Mouse (Mus musculus): ENCODE results near the gene Olfr777. TPM values are rescaled to one million over a fixed set of nuclear protein-coding genes. Genes with fewer than 3 reads are reported as not detected.

Olfr777 gene
- not detected in 2 replicates for polyA plus RNA-seq (2012)

GRCm38 (mm10) chr10:129271081-129271535, at the start of gene Olfr777:
Olfr777 (minus strand) TSS chr10:129271485.
- TF ChIP-seq GATA1 (IDR thresholded peaks at IDR 0.05; ENCODE audit: low read length): no peak

GRCm38 (mm10) chr10:129317817-129318216, 46.5 kb upstream of the Olfr777 start, which contains the start of gene Olfr780:
Olfr780 (plus strand) TSS chr10:129318117.
- TF ChIP-seq GATA1 (IDR thresholded peaks at IDR 0.05; ENCODE audit: low read length): no peak

GRCm38 (mm10) chr10:129258827-129259226, 12.5 kb downstream of the Olfr777 start, which contains the start of gene Olfr776:
Olfr776 (plus strand) TSS chr10:129259127.
- TF ChIP-seq GATA1 (IDR thresholded peaks at IDR 0.05; ENCODE audit: low read length): no peak

GRCm38 (mm10) chr10:129248112-129248511, 23.2 kb downstream of the Olfr777 start, which contains the start of gene Olfr775:
Olfr775 (plus strand) TSS chr10:129248412.
- no peak for TF ChIP-seq GATA1 (IDR thresholded peaks at IDR 0.05; ENCODE audit: low read length)

GRCm38 (mm10) chr10:129235904-129236303, 35.4 kb downstream of the Olfr777 start, which contains the start of gene Olfr774:
Olfr774 (plus strand) TSS chr10:129236204.
- TF ChIP-seq GATA1 (IDR thresholded peaks at IDR 0.05; ENCODE audit: low read length): no peak

- no peak for TF ChIP-seq GATA1 (IDR thresholded peaks at IDR 0.05; ENCODE audit: low read length)
Measured at GRCm38 (mm10) chr10:129230737-129231136, 40.5 kb downstream of the Olfr777 start.

Other genes starting within 250 kb of the Olfr777 start
- not detected in 2 replicates for gene Olfr764-ps1, start 231.6 kb downstream of the Olfr777 start, polyA plus RNA-seq (2012)
- not detected in 2 replicates for gene Olfr765, start 221.5 kb downstream of the Olfr777 start, polyA plus RNA-seq (2012)
- gene Olfr766-ps1, start 202.5 kb downstream of the Olfr777 start, polyA plus RNA-seq (2012): not detected in 2 replicates
- not detected in 2 replicates for gene Olfr767, start 188.6 kb downstream of the Olfr777 start, polyA plus RNA-seq (2012)
- gene Olfr768, start 172.1 kb downstream of the Olfr777 start, polyA plus RNA-seq (2012): not detected in 2 replicates
- gene Olfr769, start 153.6 kb downstream of the Olfr777 start, polyA plus RNA-seq (2012): not detected in 2 replicates
- gene Olfr770, start 132.5 kb downstream of the Olfr777 start, polyA plus RNA-seq (2012): not detected in 2 replicates
- gene Olfr771, start 106.7 kb downstream of the Olfr777 start, polyA plus RNA-seq (2012): not detected in 2 replicates
- gene Olfr772, start 93.6 kb downstream of the Olfr777 start, polyA plus RNA-seq (2012): not detected in 2 replicates
- not detected in 2 replicates for gene Olfr773, start 84.1 kb downstream of the Olfr777 start, polyA plus RNA-seq (2012)
- not detected in 2 replicates for gene Olfr774, start 35.3 kb downstream of the Olfr777 start, polyA plus RNA-seq (2012)
- not detected in 2 replicates for gene Olfr775, start 23.1 kb downstream of the Olfr777 start, polyA plus RNA-seq (2012)
- not detected in 2 replicates for gene Olfr776, start 12.4 kb downstream of the Olfr777 start, polyA plus RNA-seq (2012)
- gene Olfr780, start 46.6 kb upstream of the Olfr777 start, polyA plus RNA-seq (2012): not detected in 2 replicates
- not detected in 2 replicates for gene Olfr781, start 57.4 kb upstream of the Olfr777 start, polyA plus RNA-seq (2012)
- gene Olfr782, start 77.4 kb upstream of the Olfr777 start, polyA plus RNA-seq (2012): not detected in 2 replicates
- gene Olfr784, start 112.6 kb upstream of the Olfr777 start, polyA plus RNA-seq (2012): not detected in 2 replicates
- gene Olfr785, start 133.9 kb upstream of the Olfr777 start, polyA plus RNA-seq (2012): not detected in 2 replicates
- gene Olfr786, start 155.8 kb upstream of the Olfr777 start, polyA plus RNA-seq (2012): not detected in 2 replicates
- gene Olfr787, start 190.4 kb upstream of the Olfr777 start, polyA plus RNA-seq (2012): not detected in 2 replicates
- not detected in 2 replicates for gene Olfr788, start 199.5 kb upstream of the Olfr777 start, polyA plus RNA-seq (2012)
- not detected in 2 replicates for gene Olfr789, start 213.3 kb upstream of the Olfr777 start, polyA plus RNA-seq (2012)
- gene Olfr790, start 227.0 kb upstream of the Olfr777 start, polyA plus RNA-seq (2012): not detected in 2 replicates